Mouse (Mus musculus) G1E (cell line): ENCODE measurements around the gene Skint11. TPM values are rescaled to one million over a fixed set of nuclear protein-coding genes. Genes with fewer than 3 reads are reported as not detected.
"Not testable (repeated sequence)": the region's sequence is repeated elsewhere in the genome, so short reads cannot be mapped to it uniquely, and the experiment has no call there.

ENCODE experiments used
- ATAC-seq: 2 replicates; pipeline ENCODE4 v1.8.0; 2016; ENCODE audit warnings: mild to moderate bottlenecking; ENCODE audit not compliant: insufficient number of reproducible peaks, poor library complexity, low FRiP score, severe bottlenecking; ENCODE audit errors: extremely low read depth
- DNase-seq: peaks from one replicate; pipeline ENCODE4 v3.0.0; 2012; ENCODE audit warnings: low spot score
- H3K27me3 ChIP-seq: 2 replicates; pipeline ENCODE4 v1.6.1; 2012; ENCODE audit warnings: mild to moderate bottlenecking, low read length, inconsistent platforms; ENCODE audit not compliant: insufficient read depth
- H3K36me3 ChIP-seq: replicated peaks from 2 replicates; pipeline ENCODE3; 2012; ENCODE audit warnings: mild to moderate bottlenecking, inconsistent platforms
- H3K4me1 ChIP-seq: 2 replicates; pipeline ENCODE4 v1.6.1; 2012; ENCODE audit warnings: low read depth, low read length, inconsistent platforms, mixed read lengths; ENCODE audit not compliant: insufficient read depth
- H3K4me3 ChIP-seq: 2 replicates; pipeline ENCODE4 v1.5.1; 2012; ENCODE audit warnings: low read depth, mild to moderate bottlenecking, inconsistent platforms, low read length, moderate library complexity, mixed read lengths
- H3K9me3 ChIP-seq: replicated peaks from 2 replicates; pipeline ENCODE4 v1.6.1; 2012; ENCODE audit warnings: inconsistent platforms
- CTCF ChIP-seq: IDR thresholded peaks from 2 replicates; pipeline ENCODE4 v1.5.1; 2012; ENCODE audit warnings: low read depth, low read length, inconsistent platforms, mixed read lengths
- GATA1 ChIP-seq: IDR thresholded peaks from 2 replicates; pipeline ENCODE4 v1.6.1; 2012; ENCODE audit warnings: borderline replicate concordance, low read length, inconsistent platforms, mixed read lengths
- GATA2 ChIP-seq: IDR thresholded peaks from 2 replicates; pipeline ENCODE4 v1.6.1; 2012; ENCODE audit warnings: low read depth, low read length, inconsistent platforms, borderline replicate concordance
- POLR2AphosphoS5 ChIP-seq: IDR thresholded peaks from 2 replicates; pipeline ENCODE4 v1.6.1; 2012; ENCODE audit warnings: low read depth, low read length, inconsistent platforms; ENCODE audit not compliant: insufficient replicate concordance
- TAL1 ChIP-seq: conservative IDR thresholded peaks from 2 replicates; pipeline ENCODE4 v1.6.1; 2012; ENCODE audit warnings: low read depth, low read length, inconsistent platforms, mixed read lengths
- polyA plus RNA-seq: library from polyadenylated mRNA; stranded (reverse); fragments of >175 nt; gene quantifications from 2 replicates; pipeline ENCODE4 v1.2.3, GENCODE M21; 2012
- total RNA-seq, 2 experiments: library from RNA; stranded (forward) in 1 of 2; stranded (reverse) in 1 of 2; fragments of 200-1000 nt in 1 of 2; fragments of >200 nt in 1 of 2; fragmentation: Nextera tagmentation in 1 of 2; gene quantifications; 2 replicates each; pipeline ENCODE4 v1.2.3; 2014 to 2017

The Skint11 gene
- total RNA-seq (2014; fragmentation: Nextera tagmentation) (not detected in 2 replicates), total RNA-seq (2017) (not detected in 2 replicates), polyA plus RNA-seq (not detected in 2 replicates)

GRCm38 (mm10) chr4:114163084-114163483 is at the start of gene Skint11:
TSS of gene Skint11 (plus strand) at chr4:114163384.
- TF ChIP-seq GATA1 (no peak), POLR2AphosphoS5 (no peak), TAL1 (no peak), GATA2 (no peak), CTCF (no peak)
- Histone ChIP-seq H3K9me3 (no peaks in the 10 kb centered on the region), H3K4me1 (no peaks in the 10 kb centered on the region), H3K27me3 (no peaks in the 10 kb centered on the region), H3K4me3 (no peak within 1 kb of the TSS), H3K36me3 (no peaks in the 10 kb centered on the region)
- ATAC-seq (no peak), DNase-seq (no peak)

- Histone ChIP-seq H3K27me3 (no peaks in the 10 kb centered on the region), H3K36me3 (no peaks in the 10 kb centered on the region), H3K9me3 (no peaks in the 10 kb centered on the region), H3K4me3 (no peak overlapping the region), H3K4me1 (no peaks in the 10 kb centered on the region)
- TF ChIP-seq TAL1 (no peak), CTCF (no peak), POLR2AphosphoS5 (no peak), GATA2 (no peak), GATA1 (no peak)
- ATAC-seq, result no peak
- DNase-seq, result no peak
Measured at GRCm38 (mm10) chr4:114161149-114161548, 2.0 kb upstream of the Skint11 start.

GRCm38 (mm10) chr4:114172898-114173297 is 9.7 kb downstream of the Skint11 start:
- not testable (repeated sequence) for DNase-seq, H3K9me3 ChIP-seq, H3K27me3 ChIP-seq, H3K4me1 ChIP-seq, H3K4me3 ChIP-seq, ATAC-seq, H3K36me3 ChIP-seq

GRCm38 (mm10) chr4:114256906-114257305 is 93.7 kb downstream of the Skint11 start:
- not testable (repeated sequence) for H3K36me3 ChIP-seq, H3K4me1 ChIP-seq, ATAC-seq, H3K9me3 ChIP-seq, H3K27me3 ChIP-seq, H3K4me3 ChIP-seq, DNase-seq

Other genes with a start within 250 kb of the Skint11 start
- not detected in 2 replicates for gene Skint5, start 163.9 kb upstream of the Skint11 start, total RNA-seq (2014; fragmentation: Nextera tagmentation)
- 0.22 TPM in 1 of 2 replicates, not detected in the other for gene Skint5, start 163.9 kb upstream of the Skint11 start, total RNA-seq (2017)
- gene Skint5, start 163.9 kb upstream of the Skint11 start, polyA plus RNA-seq, result not detected in 2 replicates
- gene Trabd2b, start 243.3 kb downstream of the Skint11 start, total RNA-seq (2014; fragmentation: Nextera tagmentation), result not detected in 2 replicates
- 0.05 TPM in 1 of 2 replicates, not detected in the other for gene Trabd2b, start 243.3 kb downstream of the Skint11 start, total RNA-seq (2017)
- gene Trabd2b, start 243.3 kb downstream of the Skint11 start, polyA plus RNA-seq, result not detected in 2 replicates